Mouse (Mus musculus) B cell, adult (primary cell): ENCODE data around the gene Chmp4b. TPM values are rescaled to one million over a fixed set of nuclear protein-coding genes. Genes with fewer than 3 reads are reported as not detected.

ENCODE experiments used
- total RNA-seq: library from RNA; stranded (reverse); gene quantifications from 4 replicates; pipeline ENCODE4 v1.2.4, GENCODE M21; 2023; ENCODE audit not compliant: inconsistent age

Gene Chmp4b
- 112 to 130 TPM (median 119 TPM) in 4 replicates for total RNA-seq

DNA sequence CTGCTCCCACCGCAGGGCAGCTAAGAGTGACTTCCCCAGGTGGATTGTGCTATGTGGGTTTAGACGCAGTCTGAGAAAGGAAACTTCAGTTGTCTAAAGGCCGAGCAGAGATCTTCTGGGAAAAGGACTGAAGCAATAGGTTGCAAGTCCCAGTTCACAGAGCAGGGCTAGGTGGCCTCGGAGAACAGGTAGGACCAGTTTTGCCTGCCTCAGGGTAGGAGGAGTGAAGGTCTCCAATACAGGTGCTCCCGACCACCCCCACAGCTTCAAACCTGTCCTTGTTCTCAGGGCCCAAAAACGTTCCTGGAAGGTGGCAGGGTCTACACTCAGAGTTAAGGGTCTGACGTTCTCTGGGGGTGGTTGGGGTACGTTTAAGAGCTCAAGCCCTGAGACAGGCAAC is at the start of gene Chmp4b:
Gene Chmp4b, plus strand, starts transcription at position 343 of the 400 bp plus-strand sequence.

DNA sequence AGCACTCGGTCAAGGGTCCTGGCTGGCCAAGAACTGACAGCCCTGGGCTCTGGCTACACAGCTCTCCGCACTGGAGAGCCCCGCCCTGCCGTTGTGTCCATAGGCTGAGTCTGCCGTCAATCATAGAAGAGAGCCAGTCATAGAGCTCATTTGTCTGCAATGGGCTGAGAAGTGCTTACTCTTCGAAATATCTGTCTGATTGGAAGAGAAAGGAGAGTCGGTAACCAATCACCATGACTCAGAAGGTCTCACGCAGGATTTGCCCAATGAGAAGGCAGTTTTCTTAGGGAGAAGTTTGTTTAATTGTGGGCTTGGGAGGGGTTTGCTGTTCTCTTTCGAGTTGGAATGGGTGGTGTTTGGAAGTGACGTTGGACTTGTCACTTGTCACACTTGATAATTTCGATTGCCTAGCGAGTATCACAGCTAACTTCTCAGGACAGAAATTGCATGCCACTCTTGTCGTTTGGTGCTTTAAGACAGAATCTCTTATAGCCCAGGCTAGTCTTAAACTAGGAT is 47.8 kb upstream of the Chmp4b start, which contains the start of gene Pxmp4:
Gene Pxmp4, minus strand, starts transcription at position 71 of the 516 bp plus-strand sequence.

DNA sequence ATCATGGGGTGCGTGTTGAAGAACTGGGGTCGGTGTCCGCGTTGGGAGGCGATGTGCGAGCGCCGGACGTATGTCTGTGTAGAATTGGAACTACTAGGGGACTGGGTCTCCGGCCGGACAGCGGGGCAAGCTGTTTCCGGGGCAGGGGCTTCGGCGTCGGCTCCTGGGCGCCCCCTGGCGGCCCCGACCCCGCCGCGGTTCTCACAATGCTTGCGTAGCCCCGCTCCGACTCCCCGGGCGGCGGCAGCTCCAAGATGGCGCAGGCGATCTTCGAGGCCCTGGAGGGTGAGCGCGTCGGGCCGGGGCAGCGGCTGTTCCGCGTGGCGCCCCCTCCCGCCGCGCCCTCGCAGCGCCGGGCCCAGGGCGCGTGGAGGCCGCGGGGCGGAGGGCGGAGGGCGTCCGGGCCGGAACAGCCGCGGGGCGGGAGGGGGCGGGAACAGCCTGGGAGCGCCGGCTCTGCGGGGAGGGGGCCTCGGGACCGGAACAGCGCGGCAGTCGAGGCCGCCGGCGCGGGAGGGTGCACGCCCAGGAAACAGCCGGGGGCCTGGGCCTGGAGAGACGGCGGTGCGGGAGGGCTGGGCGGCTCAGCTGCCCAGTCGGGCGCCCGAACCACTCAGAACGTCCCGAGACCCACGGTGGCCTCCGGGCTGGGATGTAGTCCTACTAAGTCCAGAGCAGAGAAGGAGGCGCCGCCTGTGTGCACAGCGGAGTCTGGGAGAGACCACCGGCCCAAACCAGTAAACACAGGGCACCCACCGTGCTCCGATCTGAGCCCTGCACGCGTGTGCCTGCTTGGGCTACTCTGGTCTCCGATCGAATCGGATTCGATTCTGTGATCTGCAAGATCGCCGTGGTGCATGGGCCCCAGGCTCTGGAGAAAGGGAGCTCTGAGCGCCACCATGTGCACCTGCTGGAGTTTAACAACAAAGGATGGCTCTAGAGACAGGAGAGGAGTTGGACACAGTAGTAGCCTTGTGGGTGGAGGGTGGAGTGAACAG is 38.1 kb upstream of the Chmp4b start, which contains the start of the genes Zfp341 and 4930519P11Rik:
Gene Zfp341, plus strand, starts transcription at position 180 of the 998 bp plus-strand sequence.
Gene 4930519P11Rik, minus strand, starts transcription at position 320 of the 998 bp plus-strand sequence.

Other genes starting within 250 kb of the Chmp4b start
- gene Snta1, start 243.6 kb upstream of the Chmp4b start, total RNA-seq: 0.39 TPM in 1 of 4 replicates, not detected in the others
- gene Cbfa2t2, start 215.2 kb upstream of the Chmp4b start, total RNA-seq: 28.6 to 41.1 TPM (median 38.0 TPM) in 4 replicates
- 0.80 to 3.1 TPM (median 2.2 TPM) in 4 replicates for gene 1700003F12Rik, start 104.6 kb upstream of the Chmp4b start, total RNA-seq
- gene Actl10, start 99.9 kb upstream of the Chmp4b start, total RNA-seq: 0.45 to 1.5 TPM (median 1.0 TPM) in 4 replicates
- 0.39 to 2.3 TPM (median 0.87 TPM) in 3 of 4 replicates, not detected in the other for gene Necab3, start 92.8 kb upstream of the Chmp4b start, total RNA-seq
- 5.1 to 6.9 TPM (median 6.4 TPM) in 4 replicates for gene E2f1, start 81.8 kb upstream of the Chmp4b start, total RNA-seq
- 6.9 to 9.6 TPM (median 8.2 TPM) in 4 replicates for gene Pxmp4, start 48.0 kb upstream of the Chmp4b start, total RNA-seq
- 7.2 to 8.6 TPM (median 8.1 TPM) in 4 replicates for gene Zfp341, start 38.4 kb upstream of the Chmp4b start, total RNA-seq
- not detected in 4 replicates for gene 4930519P11Rik, start 38.3 kb upstream of the Chmp4b start, total RNA-seq
- not detected in 4 replicates for gene Gm14214, start 118.3 kb downstream of the Chmp4b start, total RNA-seq
- gene Raly, start 139.4 kb downstream of the Chmp4b start, total RNA-seq: 166 to 179 TPM (median 172 TPM) in 4 replicates
- gene a, start 139.7 kb downstream of the Chmp4b start, total RNA-seq: not detected in 4 replicates
- gene Eif2s2, start 241.2 kb downstream of the Chmp4b start, total RNA-seq: 82.7 to 97.6 TPM (median 91.7 TPM) in 4 replicates